Mouse (Mus musculus): ENCODE data around the gene Ube3a.

GRCm38 (mm10) chr7:59228045-59228865 is at the start of gene Ube3a:
- TF ChIP-seq POLR2A (IDR thresholded peaks at IDR 0.05; ENCODE audit: insufficient read length, low read depth) (peak; percentile 84), SRF (IDR thresholded peaks at IDR 0.05; ENCODE audit: control insufficient read depth, insufficient read length, low read depth) (peak; percentile 66), TCF12 (IDR thresholded peaks at IDR 0.05; ENCODE audit: insufficient read depth, poor library complexity, severe bottlenecking) (no peak), MYOG (IDR thresholded peaks at IDR 0.05; ENCODE audit: control insufficient read depth in 1 of 3, insufficient read depth in 1 of 3, insufficient read length in 2 of 3, low read depth in 2 of 3) (no peak), MAX (IDR thresholded peaks at IDR 0.05; ENCODE audit: low read depth) (no peak), USF1 (IDR thresholded peaks at IDR 0.05; ENCODE audit: low read depth) (no peak), CEBPB (IDR thresholded peaks at IDR 0.05; ENCODE audit: insufficient read depth, poor library complexity, severe bottlenecking) (no peak), POLR2AphosphoS2 (IDR thresholded peaks at IDR 0.05; ENCODE audit: insufficient read length, low read depth) (peak; percentile 94)

Data from myocyte (in vitro differentiated cells).